ENCODE assay signal across 13 mouse cellular contexts in genomic region chr10:41652094-41652775, GRCm38 (mm10).
DNase-seq lines count a peak whose midpoint lies in the region; ATAC-seq and TF ChIP-seq lines count a peak whose summit lies in the region.
"Had no signal": no experiment of that assay in that cellular context is flagged by ENCODE, and none has a peak within 500 bp of the region (broad histone marks: within the 10 kb centered on the region; RNA-seq: fewer than 3 reads in every experiment).

No protein-coding gene starts in this region.

- no peak; the same call in 1 of the 2 replicates for ATAC-seq in embryonic facial prominence, embryonic 14.5 days (ENCODE audit: low read depth)
- ATAC-seq in liver, postnatal 0 days, result no peak
- ATAC-seq in midbrain, embryonic 13.5 days, result peak; percentile 82
- ATAC-seq in kidney, embryonic 15.5 days (replicated peaks; ENCODE audit: low FRiP score), result no peak
- ATAC-seq: inflammation-experienced regulatory T-cells, adult 6 months had no signal

- intact Hi-C loops in gastrocnemius, postnatal 36 days (cut with DNase I), result no loop called here

- no peak overlapping the region for H3K27ac ChIP-seq in embryonic facial prominence, embryonic 14.5 days (replicated peaks; ENCODE audit: low read depth, low read length)
- no peak overlapping the region for H3K27ac ChIP-seq in embryonic facial prominence, embryonic 10.5 days (replicated peaks)
- H3K27ac ChIP-seq in liver, postnatal 0 days (ENCODE audit: low read depth), result no peak overlapping the region
- H3K27ac ChIP-seq in midbrain, embryonic 13.5 days, result no peak overlapping the region; the same call in 1 of the 2 replicates
- no peak overlapping the region for H3K27ac ChIP-seq in kidney, embryonic 15.5 days
- H3K27ac ChIP-seq: layer of hippocampus, adult 2 months had no signal

- TF ChIP-seq CTCF in liver, postnatal 0 days (IDR thresholded peaks at IDR 0.05; ENCODE audit: low read depth), result no peak

- H3K9ac ChIP-seq in embryonic facial prominence, embryonic 14.5 days (ENCODE audit: low read depth, low read length), result no peak overlapping the region
- H3K9ac ChIP-seq in liver, postnatal 0 days (replicated peaks), result no peak overlapping the region
- H3K9ac ChIP-seq in midbrain, embryonic 13.5 days (replicated peaks), result no peak overlapping the region
- H3K9ac ChIP-seq in kidney, embryonic 15.5 days, result no peak overlapping the region

- H3K9me3 ChIP-seq in embryonic facial prominence, embryonic 14.5 days (ENCODE audit: control insufficient read depth, low read length), result no peaks in the 10 kb centered on the region
- H3K9me3 ChIP-seq in embryonic facial prominence, embryonic 10.5 days, result no peaks in the 10 kb centered on the region
- no peaks in the 10 kb centered on the region for H3K9me3 ChIP-seq in liver, postnatal 0 days (ENCODE audit: low read length)
- H3K9me3 ChIP-seq in midbrain, embryonic 13.5 days, result no peaks in the 10 kb centered on the region
- H3K9me3 ChIP-seq in kidney, embryonic 15.5 days (replicated peaks), result no peaks in the 10 kb centered on the region

- H3K4me1 ChIP-seq in embryonic facial prominence, embryonic 14.5 days (ENCODE audit: control insufficient read depth, insufficient read depth, low read length), result no peaks in the 10 kb centered on the region
- H3K4me1 ChIP-seq in embryonic facial prominence, embryonic 10.5 days, result peaks cover 7% of the 10 kb centered on the region
- H3K4me1 ChIP-seq in liver, postnatal 0 days (ENCODE audit: insufficient read depth), result no peaks in the 10 kb centered on the region
- H3K4me1 ChIP-seq in midbrain, embryonic 13.5 days (replicated peaks), result peaks cover 19% of the 10 kb centered on the region
- no peaks in the 10 kb centered on the region for H3K4me1 ChIP-seq in kidney, embryonic 15.5 days

- no peak overlapping the region for H3K4me2 ChIP-seq in embryonic facial prominence, embryonic 14.5 days (ENCODE audit: low read depth, low read length)
- H3K4me2 ChIP-seq in liver, postnatal 0 days (ENCODE audit: low read depth, low read length), result peak overlapping the region; percentile 54
- no peak overlapping the region for H3K4me2 ChIP-seq in midbrain, embryonic 13.5 days (replicated peaks)
- no peak overlapping the region for H3K4me2 ChIP-seq in kidney, embryonic 15.5 days

- no peaks in the 10 kb centered on the region for H3K27me3 ChIP-seq in embryonic facial prominence, embryonic 14.5 days (replicated peaks; ENCODE audit: control insufficient read depth, insufficient read depth, low read length)
- H3K27me3 ChIP-seq in embryonic facial prominence, embryonic 10.5 days (replicated peaks; ENCODE audit: low read depth, poor library complexity, severe bottlenecking), result no peaks in the 10 kb centered on the region
- H3K27me3 ChIP-seq in liver, postnatal 0 days (ENCODE audit: insufficient read depth, low read length), result no peaks in the 10 kb centered on the region
- H3K27me3 ChIP-seq in midbrain, embryonic 13.5 days, result no peaks in the 10 kb centered on the region
- no peaks in the 10 kb centered on the region for H3K27me3 ChIP-seq in kidney, embryonic 15.5 days

- peak; percentile 64 for DNase-seq in embryonic facial prominence, embryonic 14.5 days (ENCODE audit: low spot score)
- DNase-seq in embryonic facial prominence, embryonic 10.5 days (ENCODE audit: low spot score), result no peak
- no peak for DNase-seq in liver, postnatal 0 days
- no peak for DNase-seq in liver
- DNase-seq in gastrocnemius, postnatal 36 days, result no peak
- no peak for DNase-seq in kidney, postnatal 25 days
- DNase-seq: adrenal gland, postnatal 25 days; cerebellum, adult 9-10 months; thymus, adult 2 months had no signal

- no peaks in the 10 kb centered on the region for H3K36me3 ChIP-seq in embryonic facial prominence, embryonic 14.5 days (ENCODE audit: control insufficient read depth, insufficient read depth, low read length)
- H3K36me3 ChIP-seq in embryonic facial prominence, embryonic 10.5 days (replicated peaks), result no peaks in the 10 kb centered on the region
- no peaks in the 10 kb centered on the region for H3K36me3 ChIP-seq in liver, postnatal 0 days (replicated peaks; ENCODE audit: insufficient read depth, low read length)
- no peaks in the 10 kb centered on the region for H3K36me3 ChIP-seq in midbrain, embryonic 13.5 days
- H3K36me3 ChIP-seq in kidney, embryonic 15.5 days, result no peaks in the 10 kb centered on the region

- TF ChIP-seq EP300 in liver, postnatal 0 days (IDR thresholded peaks at IDR 0.05; ENCODE audit: low read depth), result no peak

- H3K4me3 ChIP-seq in embryonic facial prominence, embryonic 14.5 days (ENCODE audit: low read depth, low read length), result no peak overlapping the region
- no peak overlapping the region for H3K4me3 ChIP-seq in embryonic facial prominence, embryonic 10.5 days
- 0 out of 2 replicates have a peak overlapping the region, but pooled peaks have one; percentile 2 for H3K4me3 ChIP-seq in liver, postnatal 0 days (ENCODE audit: low read depth, low read length)
- H3K4me3 ChIP-seq in midbrain, embryonic 13.5 days (replicated peaks), result no peak overlapping the region
- H3K4me3 ChIP-seq in kidney, embryonic 15.5 days (replicated peaks), result no peak overlapping the region
- H3K4me3 ChIP-seq: layer of hippocampus, adult 2 months had no signal

- 39% methylated on average over 6 of the region's 6 CpGs for WGBS in embryonic facial prominence, embryonic 14.5 days
- WGBS in embryonic facial prominence, embryonic 10.5 days, result 45% methylated on average over 6 of the region's 6 CpGs
- WGBS in liver, postnatal 0 days (ENCODE audit: insufficient replicate concordance), result 47% methylated on average over 6 of the region's 6 CpGs
- 20% methylated on average over 6 of the region's 6 CpGs for WGBS in midbrain, embryonic 13.5 days
- 47% methylated on average over 6 of the region's 6 CpGs for WGBS in kidney, embryonic 15.5 days
